Mouse (Mus musculus): Measurements from ENCODE around the gene C130060K24Rik.

The C130060K24Rik gene

GRCm38 (mm10) chr6:65380918-65381772 is at the start of gene C130060K24Rik:
Gene C130060K24Rik (plus strand): TSS chr6:65381105.
- no peak for DNase-seq (ENCODE audit: low spot score in 2 of 2)

- no peak for DNase-seq (ENCODE audit: low spot score in 2 of 2)
Observed at GRCm38 (mm10) chr6:65334246-65334645, 46.7 kb upstream of the C130060K24Rik start.

- no peak for DNase-seq (ENCODE audit: low spot score in 2 of 2)
Observed at GRCm38 (mm10) chr6:65339391-65339790, 41.5 kb upstream of the C130060K24Rik start.

- no peak for DNase-seq (ENCODE audit: low spot score in 2 of 2)
Observed at GRCm38 (mm10) chr6:65341360-65341759, 39.5 kb upstream of the C130060K24Rik start.

GRCm38 (mm10) chr6:65347736-65348135 is 33.2 kb upstream of the C130060K24Rik start:
- no peak for DNase-seq (ENCODE audit: low spot score in 2 of 2)

GRCm38 (mm10) chr6:65348255-65348654 is 32.6 kb upstream of the C130060K24Rik start:
- DNase-seq (ENCODE audit: low spot score in 2 of 2): no peak

- no peak for DNase-seq (ENCODE audit: low spot score in 2 of 2)
Observed at GRCm38 (mm10) chr6:65351622-65352021, 29.3 kb upstream of the C130060K24Rik start.

GRCm38 (mm10) chr6:65375918-65376317 is 5.0 kb upstream of the C130060K24Rik start:
- DNase-seq (ENCODE audit: low spot score in 2 of 2): no peak

- DNase-seq (ENCODE audit: low spot score in 2 of 2): no peak
Observed at GRCm38 (mm10) chr6:65421888-65422287, 41.0 kb downstream of the C130060K24Rik start.

- DNase-seq (ENCODE audit: low spot score in 2 of 2): peak in 1 of 2 experiments; percentile 7
Observed at GRCm38 (mm10) chr6:65427065-65427464, 46.2 kb downstream of the C130060K24Rik start.

GRCm38 (mm10) chr6:65433159-65433558 is 52.3 kb downstream of the C130060K24Rik start:
- DNase-seq (ENCODE audit: low spot score in 2 of 2): no peak

GRCm38 (mm10) chr6:65453465-65453864 is 72.6 kb downstream of the C130060K24Rik start:
- DNase-seq (ENCODE audit: low spot score in 2 of 2): peak in 1 of 2 experiments; percentile 43

GRCm38 (mm10) chr6:65465294-65465693 is 84.4 kb downstream of the C130060K24Rik start:
- DNase-seq (ENCODE audit: low spot score in 2 of 2): no peak

GRCm38 (mm10) chr6:65470320-65470719 is 89.4 kb downstream of the C130060K24Rik start:
- DNase-seq (ENCODE audit: low spot score in 2 of 2): no peak

GRCm38 (mm10) chr6:65472455-65472854 is 91.5 kb downstream of the C130060K24Rik start:
- DNase-seq (ENCODE audit: low spot score in 2 of 2): no peak

- no peak for DNase-seq (ENCODE audit: low spot score in 2 of 2)
Observed at GRCm38 (mm10) chr6:65498786-65499185, 117.9 kb downstream of the C130060K24Rik start.
